Mouse (Mus musculus): ENCODE data around the gene Zbtb7b. TPM values are rescaled to one million over a fixed set of nuclear protein-coding genes. Genes with fewer than 3 reads are reported as not detected.
A peak's percentile ranks its signal among the peaks of the same experiment; 100 is the strongest.

Zbtb7b gene
- total and polyA plus RNA-seq, 2 experiments from 2014 or later: 0.73 to 3.7 TPM

DNA sequence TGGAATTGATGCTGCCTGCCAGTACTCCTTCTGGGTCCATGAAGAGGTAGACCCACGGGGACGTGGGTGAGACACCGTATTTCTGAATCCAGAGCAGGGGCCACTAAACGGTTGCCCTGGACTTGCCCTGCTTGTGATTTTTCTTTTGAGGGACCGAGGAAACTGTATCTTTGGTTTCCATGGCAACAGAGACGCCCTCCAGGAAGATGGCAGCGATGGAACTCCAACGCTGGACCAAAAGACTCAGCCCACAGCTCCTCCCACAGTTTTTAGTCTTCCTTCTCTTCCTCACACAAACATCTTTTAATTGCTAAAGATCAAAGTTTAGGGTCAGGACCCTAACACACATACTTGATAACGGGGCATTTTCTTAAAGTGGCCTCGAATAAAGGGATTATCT lies 62.6 kb downstream of the Zbtb7b start:
- Histone ChIP-seq H3K4me3 (ENCODE audit: low read length) (no peak overlapping the region), H3K4me2 (ENCODE audit: low read depth, low read length) (no peak overlapping the region), H3K36me3 (ENCODE audit: insufficient read depth, low read length) (0 out of 2 replicates have a peak, but pooled peaks cover 3% of the 10 kb centered on the region), H3K27me3 (ENCODE audit: insufficient read depth, low read length) (no peaks in the 10 kb centered on the region), H3K4me1 (ENCODE audit: insufficient read depth, low read length) (peaks cover 16% of the 10 kb centered on the region), H3K9me3 (ENCODE audit: low read length) (no peaks in the 10 kb centered on the region), H3K9ac (replicated peaks; ENCODE audit: low read length) (no peak overlapping the region), H3K27ac (no peak overlapping the region)
- DNase-seq (ENCODE audit: low spot score) (no peak), ATAC-seq (no peak)
- TF ChIP-seq CTCF (IDR thresholded peaks at IDR 0.05; ENCODE audit: low read depth): no peak
- 30% methylated on average over 10 of the region's 10 CpGs for WGBS

GRCm38 (mm10) chr3:89331561-89331960 lies 63.0 kb downstream of the Zbtb7b start:
- H3K27me3 ChIP-seq (ENCODE audit: insufficient read depth, low read length): no peaks in the 10 kb centered on the region
- no peak overlapping the region for H3K27ac ChIP-seq
- ATAC-seq (no peak), DNase-seq (ENCODE audit: low spot score) (no peak)
- no peak overlapping the region for H3K4me2 ChIP-seq (ENCODE audit: low read depth, low read length)
- 0 out of 2 replicates have a peak, but pooled peaks cover 3% of the 10 kb centered on the region for H3K36me3 ChIP-seq (ENCODE audit: insufficient read depth, low read length)
- 70% methylated on average over 13 of the region's 13 CpGs for WGBS
- no peak overlapping the region for H3K4me3 ChIP-seq (ENCODE audit: low read length)
- no peaks in the 10 kb centered on the region for H3K9me3 ChIP-seq (ENCODE audit: low read length)
- TF ChIP-seq CTCF (IDR thresholded peaks at IDR 0.05; ENCODE audit: low read depth): no peak
- no peak overlapping the region for H3K9ac ChIP-seq (replicated peaks; ENCODE audit: low read length)
- H3K4me1 ChIP-seq (ENCODE audit: insufficient read depth, low read length): peaks cover 16% of the 10 kb centered on the region

DNA sequence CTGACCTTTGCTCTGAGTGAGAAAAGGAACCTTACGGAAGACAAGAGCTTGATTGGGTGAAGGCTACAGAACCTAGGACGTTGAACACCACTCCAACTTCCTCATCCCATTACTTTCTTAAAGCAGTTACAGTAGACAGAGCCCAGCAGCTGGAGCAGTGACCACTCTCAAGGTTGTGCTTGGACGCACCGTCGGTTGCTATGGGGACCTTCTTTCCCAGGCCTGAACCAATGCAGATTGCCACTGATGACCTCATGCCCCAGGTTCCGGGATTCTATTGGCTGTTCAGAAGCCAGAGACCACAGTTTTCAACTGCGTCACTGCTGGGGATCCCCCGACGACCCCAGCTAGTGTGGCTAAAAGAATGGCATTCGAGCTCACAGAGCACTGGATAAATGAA lies 63.6 kb downstream of the Zbtb7b start:
- Histone ChIP-seq H3K9ac (replicated peaks; ENCODE audit: low read length) (no peak overlapping the region), H3K27me3 (ENCODE audit: insufficient read depth, low read length) (no peaks in the 10 kb centered on the region), H3K4me1 (ENCODE audit: insufficient read depth, low read length) (peaks cover 16% of the 10 kb centered on the region), H3K27ac (no peak overlapping the region), H3K36me3 (ENCODE audit: insufficient read depth, low read length) (0 out of 2 replicates have a peak, but pooled peaks cover 3% of the 10 kb centered on the region), H3K4me3 (ENCODE audit: low read length) (no peak overlapping the region), H3K4me2 (ENCODE audit: low read depth, low read length) (no peak overlapping the region), H3K9me3 (ENCODE audit: low read length) (no peaks in the 10 kb centered on the region)
- TF ChIP-seq CTCF (IDR thresholded peaks at IDR 0.05; ENCODE audit: low read depth): no peak
- peak; percentile 60 for DNase-seq (ENCODE audit: low spot score)
- 26% methylated on average over 10 of the region's 10 CpGs for WGBS
- peak; percentile 48 for ATAC-seq

DNA sequence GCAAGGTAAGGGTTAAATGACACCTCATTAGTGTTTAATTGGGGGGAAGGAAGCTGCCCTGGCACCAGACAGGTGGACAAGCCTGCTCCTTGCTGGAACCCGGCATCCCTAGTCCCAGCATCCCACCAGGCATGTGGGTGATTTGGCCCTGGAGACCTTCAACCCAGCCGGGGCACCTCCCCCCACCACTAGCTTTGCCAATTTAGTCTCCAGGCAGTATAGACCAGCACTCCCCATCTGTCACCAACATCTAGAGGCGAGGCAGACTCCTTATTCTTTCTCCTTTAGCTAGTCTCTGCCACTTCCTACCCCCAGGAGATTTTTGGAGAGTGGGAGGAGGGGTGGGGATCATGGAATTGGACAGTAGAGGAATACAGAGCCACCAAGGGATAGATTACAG lies 64.2 kb downstream of the Zbtb7b start:
- no peak overlapping the region for H3K27ac ChIP-seq
- DNase-seq (ENCODE audit: low spot score): no peak
- no peak for TF ChIP-seq CTCF (IDR thresholded peaks at IDR 0.05; ENCODE audit: low read depth)
- WGBS: 39% methylated on average over 3 of the region's 3 CpGs
- H3K9ac ChIP-seq (replicated peaks; ENCODE audit: low read length): no peak overlapping the region
- H3K4me3 ChIP-seq (ENCODE audit: low read length): no peak overlapping the region
- ATAC-seq: no peak
- H3K27me3 ChIP-seq (ENCODE audit: insufficient read depth, low read length): no peaks in the 10 kb centered on the region
- 0 out of 2 replicates have a peak, but pooled peaks cover 3% of the 10 kb centered on the region for H3K36me3 ChIP-seq (ENCODE audit: insufficient read depth, low read length)
- no peak overlapping the region for H3K4me2 ChIP-seq (ENCODE audit: low read depth, low read length)
- H3K9me3 ChIP-seq (ENCODE audit: low read length): no peaks in the 10 kb centered on the region
- peaks cover 16% of the 10 kb centered on the region for H3K4me1 ChIP-seq (ENCODE audit: insufficient read depth, low read length)

GRCm38 (mm10) chr3:89328623-89329022 lies 66.0 kb downstream of the Zbtb7b start:
- Histone ChIP-seq H3K27me3 (ENCODE audit: insufficient read depth, low read length) (no peaks in the 10 kb centered on the region), H3K27ac (no peak overlapping the region), H3K4me2 (ENCODE audit: low read depth, low read length) (no peak overlapping the region), H3K4me3 (ENCODE audit: low read length) (no peak overlapping the region), H3K9me3 (ENCODE audit: low read length) (no peaks in the 10 kb centered on the region), H3K9ac (replicated peaks; ENCODE audit: low read length) (no peak overlapping the region), H3K4me1 (ENCODE audit: insufficient read depth, low read length) (peaks cover 16% of the 10 kb centered on the region), H3K36me3 (ENCODE audit: insufficient read depth, low read length) (no peaks in the 10 kb centered on the region)
- DNase-seq (ENCODE audit: low spot score) (no peak), ATAC-seq (0 out of 2 replicates have a peak, but pooled peaks have one; percentile 30)
- WGBS: 20% methylated on average over 4 of the region's 4 CpGs
- TF ChIP-seq CTCF (IDR thresholded peaks at IDR 0.05; ENCODE audit: low read depth): no peak

Other genes with a start within 250 kb of the Zbtb7b start
- 83.8 and 85.7 TPM in 2 replicates for gene Hcn3, start 234.6 kb downstream of the Zbtb7b start, total RNA-seq (2014; rRNA removed)
- gene Hcn3, start 234.6 kb downstream of the Zbtb7b start, polyA plus RNA-seq (2015; fragmentation: Nextera tagmentation; extraction: Ambion mirVana): 33.5 and 38.1 TPM in 2 replicates
- gene Clk2, start 230.0 kb downstream of the Zbtb7b start, total RNA-seq (2014; rRNA removed): 36.3 and 43.1 TPM in 2 replicates
- gene Clk2, start 230.0 kb downstream of the Zbtb7b start, polyA plus RNA-seq (2015; fragmentation: Nextera tagmentation; extraction: Ambion mirVana): 13.3 and 13.7 TPM in 2 replicates
- 60.4 and 77.5 TPM in 2 replicates for gene Scamp3, start 217.3 kb downstream of the Zbtb7b start, total RNA-seq (2014; rRNA removed)
- gene Scamp3, start 217.3 kb downstream of the Zbtb7b start, polyA plus RNA-seq (2015; fragmentation: Nextera tagmentation; extraction: Ambion mirVana): 139 and 143 TPM in 2 replicates
- gene Fam189b, start 211.6 kb downstream of the Zbtb7b start, total RNA-seq (2014; rRNA removed): 15.2 and 19.7 TPM in 2 replicates
- gene Fam189b, start 211.6 kb downstream of the Zbtb7b start, polyA plus RNA-seq (2015; fragmentation: Nextera tagmentation; extraction: Ambion mirVana): 29.1 and 29.2 TPM in 2 replicates
- gene Gba, start 191.8 kb downstream of the Zbtb7b start, total RNA-seq (2014; rRNA removed): 62.5 and 77.4 TPM in 2 replicates
- 45.8 and 46.8 TPM in 2 replicates for gene Gba, start 191.8 kb downstream of the Zbtb7b start, polyA plus RNA-seq (2015; fragmentation: Nextera tagmentation; extraction: Ambion mirVana)
- gene Thbs3, start 179.6 kb downstream of the Zbtb7b start, total RNA-seq (2014; rRNA removed): 29.4 and 37.9 TPM in 2 replicates
- gene Thbs3, start 179.6 kb downstream of the Zbtb7b start, polyA plus RNA-seq (2015; fragmentation: Nextera tagmentation; extraction: Ambion mirVana): 36.8 and 37.2 TPM in 2 replicates
- 103 and 130 TPM in 2 replicates for gene Mtx1, start 167.7 kb downstream of the Zbtb7b start, total RNA-seq (2014; rRNA removed)
- gene Mtx1, start 167.7 kb downstream of the Zbtb7b start, polyA plus RNA-seq (2015; fragmentation: Nextera tagmentation; extraction: Ambion mirVana): 186 TPM in 2 replicates
- 1.9 TPM in 2 replicates for gene Muc1, start 165.7 kb downstream of the Zbtb7b start, total RNA-seq (2014; rRNA removed)
- 0.82 and 1.5 TPM in 2 replicates for gene Muc1, start 165.7 kb downstream of the Zbtb7b start, polyA plus RNA-seq (2015; fragmentation: Nextera tagmentation; extraction: Ambion mirVana)
- 74.9 and 111 TPM in 2 replicates for gene Krtcap2, start 148.8 kb downstream of the Zbtb7b start, total RNA-seq (2014; rRNA removed)
- gene Krtcap2, start 148.8 kb downstream of the Zbtb7b start, polyA plus RNA-seq (2015; fragmentation: Nextera tagmentation; extraction: Ambion mirVana): 250 and 268 TPM in 2 replicates
- 97.9 and 101 TPM in 2 replicates for gene Trim46, start 148.5 kb downstream of the Zbtb7b start, total RNA-seq (2014; rRNA removed)
- gene Trim46, start 148.5 kb downstream of the Zbtb7b start, polyA plus RNA-seq (2015; fragmentation: Nextera tagmentation; extraction: Ambion mirVana): 42.9 and 49.8 TPM in 2 replicates
- gene Dpm3, start 135.4 kb downstream of the Zbtb7b start, total RNA-seq (2014; rRNA removed): 295 and 347 TPM in 2 replicates
- gene Dpm3, start 135.4 kb downstream of the Zbtb7b start, polyA plus RNA-seq (2015; fragmentation: Nextera tagmentation; extraction: Ambion mirVana): 95.5 and 97.8 TPM in 2 replicates
- 30.1 and 30.8 TPM in 2 replicates for gene Slc50a1, start 124.2 kb downstream of the Zbtb7b start, total RNA-seq (2014; rRNA removed)
- 47.2 and 49.1 TPM in 2 replicates for gene Slc50a1, start 124.2 kb downstream of the Zbtb7b start, polyA plus RNA-seq (2015; fragmentation: Nextera tagmentation; extraction: Ambion mirVana)
- gene Efna1, start 113.6 kb downstream of the Zbtb7b start, total RNA-seq (2014; rRNA removed): 3.9 and 5.9 TPM in 2 replicates
- 7.4 and 10.9 TPM in 2 replicates for gene Efna1, start 113.6 kb downstream of the Zbtb7b start, polyA plus RNA-seq (2015; fragmentation: Nextera tagmentation; extraction: Ambion mirVana)
- 107 and 171 TPM in 2 replicates for gene Efna3, start 71.8 kb downstream of the Zbtb7b start, total RNA-seq (2014; rRNA removed)
- gene Efna3, start 71.8 kb downstream of the Zbtb7b start, polyA plus RNA-seq (2015; fragmentation: Nextera tagmentation; extraction: Ambion mirVana): 57.0 and 61.4 TPM in 2 replicates
- gene Efna4, start 56.7 kb downstream of the Zbtb7b start, total RNA-seq (2014; rRNA removed): 7.6 and 9.6 TPM in 2 replicates
- 3.5 and 4.2 TPM in 2 replicates for gene Efna4, start 56.7 kb downstream of the Zbtb7b start, polyA plus RNA-seq (2015; fragmentation: Nextera tagmentation; extraction: Ambion mirVana)
- 94.4 and 107 TPM in 2 replicates for gene Adam15, start 44.8 kb downstream of the Zbtb7b start, total RNA-seq (2014; rRNA removed)
- gene Adam15, start 44.8 kb downstream of the Zbtb7b start, polyA plus RNA-seq (2015; fragmentation: Nextera tagmentation; extraction: Ambion mirVana): 67.6 and 73.2 TPM in 2 replicates
- gene Dcst2, start 32.8 kb downstream of the Zbtb7b start, total RNA-seq (2014; rRNA removed): 0.07 and 0.31 TPM in 2 replicates
- 0.20 and 0.42 TPM in 2 replicates for gene Dcst2, start 32.8 kb downstream of the Zbtb7b start, polyA plus RNA-seq (2015; fragmentation: Nextera tagmentation; extraction: Ambion mirVana)
- gene Dcst1, start 29.5 kb downstream of the Zbtb7b start, total RNA-seq (2014; rRNA removed): 0.05 TPM in 1 of 2 replicates, not detected in the other
- 1.00 and 1.1 TPM in 2 replicates for gene Dcst1, start 29.5 kb downstream of the Zbtb7b start, polyA plus RNA-seq (2015; fragmentation: Nextera tagmentation; extraction: Ambion mirVana)
- gene Lenep, start 8.0 kb upstream of the Zbtb7b start, total RNA-seq (2014; rRNA removed): not detected in 2 replicates
- gene Lenep, start 8.0 kb upstream of the Zbtb7b start, polyA plus RNA-seq (2015; fragmentation: Nextera tagmentation; extraction: Ambion mirVana): not detected in 2 replicates
- 32.1 and 40.7 TPM in 2 replicates for gene Flad1, start 17.1 kb upstream of the Zbtb7b start, total RNA-seq (2014; rRNA removed)
- 23.8 and 26.8 TPM in 2 replicates for gene Flad1, start 17.1 kb upstream of the Zbtb7b start, polyA plus RNA-seq (2015; fragmentation: Nextera tagmentation; extraction: Ambion mirVana)
- 43.6 and 45.6 TPM in 2 replicates for gene Cks1b, start 23.6 kb upstream of the Zbtb7b start, total RNA-seq (2014; rRNA removed)
- gene Cks1b, start 23.6 kb upstream of the Zbtb7b start, polyA plus RNA-seq (2015; fragmentation: Nextera tagmentation; extraction: Ambion mirVana): 103 and 107 TPM in 2 replicates
- 29.6 and 33.4 TPM in 2 replicates for gene Shc1, start 23.7 kb upstream of the Zbtb7b start, total RNA-seq (2014; rRNA removed)
- 12.8 and 13.9 TPM in 2 replicates for gene Shc1, start 23.7 kb upstream of the Zbtb7b start, polyA plus RNA-seq (2015; fragmentation: Nextera tagmentation; extraction: Ambion mirVana)
- 74.1 and 74.7 TPM in 2 replicates for gene Pygo2, start 35.4 kb upstream of the Zbtb7b start, total RNA-seq (2014; rRNA removed)
- gene Pygo2, start 35.4 kb upstream of the Zbtb7b start, polyA plus RNA-seq (2015; fragmentation: Nextera tagmentation; extraction: Ambion mirVana): 28.8 and 31.0 TPM in 2 replicates
- 22.5 and 33.6 TPM in 2 replicates for gene Pbxip1, start 41.9 kb upstream of the Zbtb7b start, total RNA-seq (2014; rRNA removed)
- gene Pbxip1, start 41.9 kb upstream of the Zbtb7b start, polyA plus RNA-seq (2015; fragmentation: Nextera tagmentation; extraction: Ambion mirVana): 28.5 and 31.3 TPM in 2 replicates
- 65.4 and 74.2 TPM in 2 replicates for gene Pmvk, start 59.8 kb upstream of the Zbtb7b start, total RNA-seq (2014; rRNA removed)
- 117 and 120 TPM in 2 replicates for gene Pmvk, start 59.8 kb upstream of the Zbtb7b start, polyA plus RNA-seq (2015; fragmentation: Nextera tagmentation; extraction: Ambion mirVana)
- gene Kcnn3, start 125.4 kb upstream of the Zbtb7b start, total RNA-seq (2014; rRNA removed): 20.8 and 27.3 TPM in 2 replicates
- gene Kcnn3, start 125.4 kb upstream of the Zbtb7b start, polyA plus RNA-seq (2015; fragmentation: Nextera tagmentation; extraction: Ambion mirVana): 7.2 and 7.4 TPM in 2 replicates